Mouse (Mus musculus): Measurements from ENCODE around the gene Mak. TPM values are rescaled to one million over a fixed set of nuclear protein-coding genes. Genes with fewer than 3 reads are reported as not detected.

The Mak gene
- polyA plus RNA-seq, 1 experiment from 2014 or later: 3.8 TPM

GRCm38 (mm10) chr13:41071617-41072016 lies 7.9 kb downstream of the Mak start:
- H3K4me3 ChIP-seq (replicated peaks): no peak overlapping the region
- H3K4me1 ChIP-seq: no peaks in the 10 kb centered on the region
- H3K36me3 ChIP-seq: no peaks in the 10 kb centered on the region
- WGBS: 90% methylated on average over 11 of the region's 11 CpGs
- no peaks in the 10 kb centered on the region for H3K9me3 ChIP-seq (replicated peaks)
- no peak overlapping the region for H3K4me2 ChIP-seq (replicated peaks)
- no peak overlapping the region for H3K9ac ChIP-seq
- no peak overlapping the region for H3K27ac ChIP-seq (replicated peaks)
- no peak for ATAC-seq (ENCODE audit: insufficient number of reproducible peaks, low FRiP score, low TSS enrichment, low read depth)
- 0 out of 2 replicates have a peak, but pooled peaks cover under 1% of the 10 kb centered on the region for H3K27me3 ChIP-seq

- Histone ChIP-seq H3K9me3 (replicated peaks) (no peaks in the 10 kb centered on the region), H3K27me3 (no peaks in the 10 kb centered on the region), H3K36me3 (no peaks in the 10 kb centered on the region), H3K4me2 (replicated peaks) (no peak overlapping the region), H3K9ac (no peak overlapping the region), H3K27ac (replicated peaks) (no peak overlapping the region), H3K4me3 (replicated peaks) (no peak overlapping the region), H3K4me1 (no peaks in the 10 kb centered on the region)
- 90% methylated on average over 4 of the region's 4 CpGs for WGBS
- no peak for ATAC-seq (ENCODE audit: insufficient number of reproducible peaks, low FRiP score, low TSS enrichment, low read depth)
Observed at GRCm38 (mm10) chr13:41067618-41068017, 11.9 kb downstream of the Mak start.

GRCm38 (mm10) chr13:41051965-41052364 lies 27.5 kb downstream of the Mak start:
- Histone ChIP-seq H3K4me1 (no peaks in the 10 kb centered on the region), H3K27ac (replicated peaks) (no peak overlapping the region), H3K9me3 (replicated peaks) (no peaks in the 10 kb centered on the region), H3K27me3 (no peaks in the 10 kb centered on the region), H3K4me2 (replicated peaks) (no peak overlapping the region), H3K4me3 (replicated peaks) (no peak overlapping the region), H3K9ac (no peak overlapping the region), H3K36me3 (no peaks in the 10 kb centered on the region)
- ATAC-seq (ENCODE audit: insufficient number of reproducible peaks, low FRiP score, low TSS enrichment, low read depth): no peak
- WGBS: 67% methylated on average over 5 of the region's 5 CpGs

- H3K9me3 ChIP-seq (replicated peaks): no peaks in the 10 kb centered on the region
- WGBS: 82% methylated on average over 6 of the region's 6 CpGs
- H3K4me3 ChIP-seq (replicated peaks): no peak overlapping the region
- no peaks in the 10 kb centered on the region for H3K36me3 ChIP-seq
- H3K27ac ChIP-seq (replicated peaks): no peak overlapping the region
- no peaks in the 10 kb centered on the region for H3K4me1 ChIP-seq
- H3K27me3 ChIP-seq: no peaks in the 10 kb centered on the region
- ATAC-seq (ENCODE audit: insufficient number of reproducible peaks, low FRiP score, low TSS enrichment, low read depth): no peak
- no peak overlapping the region for H3K4me2 ChIP-seq (replicated peaks)
- no peak overlapping the region for H3K9ac ChIP-seq
Observed at GRCm38 (mm10) chr13:41047280-41047679, 32.2 kb downstream of the Mak start.

- no peak overlapping the region for H3K4me2 ChIP-seq (replicated peaks)
- H3K9ac ChIP-seq: no peak overlapping the region
- H3K4me3 ChIP-seq (replicated peaks): no peak overlapping the region
- WGBS: 89% methylated on average over 8 of the region's 8 CpGs
- no peaks in the 10 kb centered on the region for H3K9me3 ChIP-seq (replicated peaks)
- no peak overlapping the region for H3K27ac ChIP-seq (replicated peaks)
- no peaks in the 10 kb centered on the region for H3K36me3 ChIP-seq
- no peaks in the 10 kb centered on the region for H3K27me3 ChIP-seq
- no peaks in the 10 kb centered on the region for H3K4me1 ChIP-seq
- ATAC-seq (ENCODE audit: insufficient number of reproducible peaks, low FRiP score, low TSS enrichment, low read depth): no peak
Observed at GRCm38 (mm10) chr13:41045901-41046300, 33.6 kb downstream of the Mak start.

GRCm38 (mm10) chr13:41042511-41042910 lies 37.0 kb downstream of the Mak start:
- no peak for ATAC-seq (ENCODE audit: insufficient number of reproducible peaks, low FRiP score, low TSS enrichment, low read depth)

GRCm38 (mm10) chr13:41030098-41030497 lies 49.4 kb downstream of the Mak start:
- 71% methylated on average over 5 of the region's 5 CpGs for WGBS
- no peaks in the 10 kb centered on the region for H3K9me3 ChIP-seq (replicated peaks)
- no peaks in the 10 kb centered on the region for H3K4me1 ChIP-seq
- H3K27me3 ChIP-seq: no peaks in the 10 kb centered on the region
- no peak overlapping the region for H3K4me3 ChIP-seq (replicated peaks)
- H3K9ac ChIP-seq: no peak overlapping the region
- no peaks in the 10 kb centered on the region for H3K36me3 ChIP-seq
- H3K27ac ChIP-seq (replicated peaks): no peak overlapping the region
- no peak overlapping the region for H3K4me2 ChIP-seq (replicated peaks)
- ATAC-seq (ENCODE audit: insufficient number of reproducible peaks, low FRiP score, low TSS enrichment, low read depth): no peak

More at GRCm38 (mm10) chr13:41042511-41042910, 37.0 kb downstream of the Mak start:
- Histone ChIP-seq H3K27me3 (no peaks in the 10 kb centered on the region), H3K4me2 (replicated peaks) (no peak overlapping the region), H3K9me3 (replicated peaks) (no peaks in the 10 kb centered on the region), H3K4me1 (no peaks in the 10 kb centered on the region), H3K9ac (no peak overlapping the region), H3K27ac (replicated peaks) (no peak overlapping the region), H3K36me3 (no peaks in the 10 kb centered on the region), H3K4me3 (replicated peaks) (no peak overlapping the region)
- 89% methylated on average over 4 of the region's 4 CpGs for WGBS

GRCm38 (mm10) chr13:41022099-41022498 lies 57.4 kb downstream of the Mak start:
- ATAC-seq (ENCODE audit: insufficient number of reproducible peaks, low FRiP score, low TSS enrichment, low read depth): no peak
- H3K36me3 ChIP-seq: peaks cover 54% of the 10 kb centered on the region
- 88% methylated on average over 13 of the region's 13 CpGs for WGBS
- H3K9ac ChIP-seq: no peak overlapping the region
- H3K27me3 ChIP-seq: no peaks in the 10 kb centered on the region
- H3K9me3 ChIP-seq (replicated peaks): no peaks in the 10 kb centered on the region
- H3K27ac ChIP-seq (replicated peaks): no peak overlapping the region
- H3K4me2 ChIP-seq (replicated peaks): no peak overlapping the region
- H3K4me1 ChIP-seq: peaks cover 8% of the 10 kb centered on the region
- H3K4me3 ChIP-seq (replicated peaks): no peak overlapping the region

GRCm38 (mm10) chr13:41021607-41022006 lies 57.9 kb downstream of the Mak start:
- Histone ChIP-seq H3K9me3 (replicated peaks) (no peaks in the 10 kb centered on the region), H3K36me3 (peaks cover 54% of the 10 kb centered on the region), H3K4me3 (replicated peaks) (no peak overlapping the region), H3K4me1 (peaks cover 12% of the 10 kb centered on the region), H3K27me3 (no peaks in the 10 kb centered on the region), H3K4me2 (replicated peaks) (no peak overlapping the region), H3K9ac (no peak overlapping the region), H3K27ac (replicated peaks) (no peak overlapping the region)
- ATAC-seq (ENCODE audit: insufficient number of reproducible peaks, low FRiP score, low TSS enrichment, low read depth): no peak
- 91% methylated on average over 6 of the region's 6 CpGs for WGBS

- 72% methylated on average over 7 of the region's 7 CpGs for WGBS
- no peaks in the 10 kb centered on the region for H3K9me3 ChIP-seq (replicated peaks)
- H3K27me3 ChIP-seq: no peaks in the 10 kb centered on the region
- H3K4me2 ChIP-seq (replicated peaks): no peak overlapping the region
- H3K4me3 ChIP-seq (replicated peaks): no peak overlapping the region
- H3K36me3 ChIP-seq: peaks cover 54% of the 10 kb centered on the region
- peaks cover 15% of the 10 kb centered on the region for H3K4me1 ChIP-seq
- no peak overlapping the region for H3K27ac ChIP-seq (replicated peaks)
- no peak for ATAC-seq (ENCODE audit: insufficient number of reproducible peaks, low FRiP score, low TSS enrichment, low read depth)
- H3K9ac ChIP-seq: no peak overlapping the region
Observed at GRCm38 (mm10) chr13:41020494-41020893, 59.0 kb downstream of the Mak start.

- H3K27me3 ChIP-seq: no peaks in the 10 kb centered on the region
- H3K36me3 ChIP-seq: peaks cover 57% of the 10 kb centered on the region
- no peak overlapping the region for H3K4me2 ChIP-seq (replicated peaks)
- no peak overlapping the region for H3K4me3 ChIP-seq (replicated peaks)
- H3K4me1 ChIP-seq: peaks cover 18% of the 10 kb centered on the region
- no peaks in the 10 kb centered on the region for H3K9me3 ChIP-seq (replicated peaks)
- H3K27ac ChIP-seq (replicated peaks): no peak overlapping the region
- H3K9ac ChIP-seq: no peak overlapping the region
- ATAC-seq (ENCODE audit: insufficient number of reproducible peaks, low FRiP score, low TSS enrichment, low read depth): no peak
- WGBS: 93% methylated on average over 13 of the region's 13 CpGs
Observed at GRCm38 (mm10) chr13:41018756-41019591, 60.5 kb downstream of the Mak start.

GRCm38 (mm10) chr13:41018236-41018635 lies 61.3 kb downstream of the Mak start:
- peaks cover 18% of the 10 kb centered on the region for H3K4me1 ChIP-seq
- H3K9me3 ChIP-seq (replicated peaks): no peaks in the 10 kb centered on the region
- H3K36me3 ChIP-seq: peaks cover 54% of the 10 kb centered on the region
- no peak overlapping the region for H3K4me2 ChIP-seq (replicated peaks)
- no peaks in the 10 kb centered on the region for H3K27me3 ChIP-seq
- no peak for ATAC-seq (ENCODE audit: insufficient number of reproducible peaks, low FRiP score, low TSS enrichment, low read depth)
- WGBS: 87% methylated on average over 9 of the region's 9 CpGs
- no peak overlapping the region for H3K9ac ChIP-seq
- H3K27ac ChIP-seq (replicated peaks): no peak overlapping the region
- H3K4me3 ChIP-seq (replicated peaks): no peak overlapping the region

All from embryonic facial prominence, embryonic 15.5 days (tissue).